Mouse (Mus musculus): Measurements from ENCODE around the gene Gm14862.
"Not testable (repeated sequence)": the region's sequence is repeated elsewhere in the genome, so short reads cannot be mapped to it uniquely, and the experiment has no call there.

Gm14862 gene

GRCm38 (mm10) chrX:9256766-9257165 is at the start of gene Gm14862:
TSS of gene Gm14862 (minus strand) at chrX:9256899.
- ATAC-seq (ENCODE audit: insufficient number of reproducible peaks, low FRiP score, low TSS enrichment) = no peak

GRCm38 (mm10) chrX:9303455-9303854 is 46.8 kb upstream of the Gm14862 start:
- no peak for ATAC-seq (ENCODE audit: insufficient number of reproducible peaks, low FRiP score, low TSS enrichment)

GRCm38 (mm10) chrX:9302791-9303190 is 46.1 kb upstream of the Gm14862 start:
- no peak for ATAC-seq (ENCODE audit: insufficient number of reproducible peaks, low FRiP score, low TSS enrichment)

GRCm38 (mm10) chrX:9298413-9298864 is 41.7 kb upstream of the Gm14862 start:
- ATAC-seq (ENCODE audit: insufficient number of reproducible peaks, low FRiP score, low TSS enrichment) = no peak

GRCm38 (mm10) chrX:9293140-9293829 is 36.6 kb upstream of the Gm14862 start:
- ATAC-seq (ENCODE audit: insufficient number of reproducible peaks, low FRiP score, low TSS enrichment) = not testable (repeated sequence)

- ATAC-seq (ENCODE audit: insufficient number of reproducible peaks, low FRiP score, low TSS enrichment) = not testable (repeated sequence)
Measured at GRCm38 (mm10) chrX:9283464-9283863, 26.8 kb upstream of the Gm14862 start, which contains the start of gene H2al1m. TSS of gene H2al1m (plus strand) at chrX:9283764.

- no peak for ATAC-seq (ENCODE audit: insufficient number of reproducible peaks, low FRiP score, low TSS enrichment)
Measured at GRCm38 (mm10) chrX:9274321-9274720, 17.6 kb upstream of the Gm14862 start.

- 0 out of 2 replicates have a peak, but pooled peaks have one; percentile 22 for ATAC-seq (ENCODE audit: insufficient number of reproducible peaks, low FRiP score, low TSS enrichment)
Measured at GRCm38 (mm10) chrX:9273377-9274002, 16.8 kb upstream of the Gm14862 start.

- ATAC-seq (ENCODE audit: insufficient number of reproducible peaks, low FRiP score, low TSS enrichment) = peak; percentile 70; the same call in 1 of the 2 replicates
Measured at GRCm38 (mm10) chrX:9272460-9273361, 16.0 kb upstream of the Gm14862 start, which contains the start of gene Xk. TSS of gene Xk (plus strand) at chrX:9272756.

- ATAC-seq (ENCODE audit: insufficient number of reproducible peaks, low FRiP score, low TSS enrichment) = no peak
Measured at GRCm38 (mm10) chrX:9271947-9272459, 15.3 kb upstream of the Gm14862 start.

- ATAC-seq (ENCODE audit: insufficient number of reproducible peaks, low FRiP score, low TSS enrichment) = peak; percentile 89
Measured at GRCm38 (mm10) chrX:9271112-9271511, 14.4 kb upstream of the Gm14862 start.

GRCm38 (mm10) chrX:9259267-9259666 is 2.6 kb upstream of the Gm14862 start:
- ATAC-seq (ENCODE audit: insufficient number of reproducible peaks, low FRiP score, low TSS enrichment) = no peak

- no peak for ATAC-seq (ENCODE audit: insufficient number of reproducible peaks, low FRiP score, low TSS enrichment)
Measured at GRCm38 (mm10) chrX:9257831-9258230, 1.1 kb upstream of the Gm14862 start.

GRCm38 (mm10) chrX:9254901-9255300 is 1.8 kb downstream of the Gm14862 start:
- ATAC-seq (ENCODE audit: insufficient number of reproducible peaks, low FRiP score, low TSS enrichment) = no peak

- ATAC-seq (ENCODE audit: insufficient number of reproducible peaks, low FRiP score, low TSS enrichment) = no peak
Measured at GRCm38 (mm10) chrX:9253990-9254389, 2.7 kb downstream of the Gm14862 start.

GRCm38 (mm10) chrX:9248911-9249310 is 7.8 kb downstream of the Gm14862 start:
- no peak for ATAC-seq (ENCODE audit: insufficient number of reproducible peaks, low FRiP score, low TSS enrichment)

- no peak for ATAC-seq (ENCODE audit: insufficient number of reproducible peaks, low FRiP score, low TSS enrichment)
Measured at GRCm38 (mm10) chrX:9244603-9245336, 11.9 kb downstream of the Gm14862 start.

- no peak for ATAC-seq (ENCODE audit: insufficient number of reproducible peaks, low FRiP score, low TSS enrichment)
Measured at GRCm38 (mm10) chrX:9243381-9243864, 13.3 kb downstream of the Gm14862 start.

- peak; percentile 91 for ATAC-seq (ENCODE audit: insufficient number of reproducible peaks, low FRiP score, low TSS enrichment)
Measured at GRCm38 (mm10) chrX:9240737-9241591, 15.7 kb downstream of the Gm14862 start.

All from cerebellum, adult (tissue).